Mouse (Mus musculus): ENCODE measurements at regions not wholly inside any gene's neighbourhood (a gene's known extent, or its start where the extent isn't known, plus 50 kb on each side); places are given as distances from the start of the nearest gene placed in this dataset.

- TF ChIP-seq CTCF (IDR thresholded peaks at IDR 0.05; ENCODE audit: low read depth, low read length) (no peak), POLR2A (IDR thresholded peaks at IDR 0.05; ENCODE audit: borderline replicate concordance, low read depth, low read length) (no peak)
These were observed 317.6 kb upstream of the Rasgrp1 start for GRCm38 (mm10) chr2:117660217-117660924.
